Mouse (Mus musculus): ENCODE data around the gene Dnah10. TPM values are rescaled to one million over a fixed set of nuclear protein-coding genes. Genes with fewer than 3 reads are reported as not detected.
"Not testable (repeated sequence)": the region's sequence is repeated elsewhere in the genome, so short reads cannot be mapped to it uniquely, and the experiment has no call there.

Gene Dnah10
- polyA plus RNA-seq, 1 experiment from 2014 or later, result 0.11 TPM

- Histone ChIP-seq H3K9ac (replicated peaks) (no peak overlapping the region), H3K4me2 (replicated peaks) (no peak overlapping the region), H3K27me3 (no peaks in the 10 kb centered on the region), H3K4me3 (no peak overlapping the region), H3K4me1 (no peaks in the 10 kb centered on the region), H3K9me3 (no peaks in the 10 kb centered on the region), H3K36me3 (no peaks in the 10 kb centered on the region), H3K27ac (replicated peaks) (no peak overlapping the region)
- WGBS, result 71% methylated on average over 9 of the region's 9 CpGs
- ATAC-seq (replicated peaks), result no peak
These were observed 26.8 kb downstream of the Dnah10 start for GRCm38 (mm10) chr5:124751656-124752055.

- Histone ChIP-seq H3K27me3 (no peaks in the 10 kb centered on the region), H3K9me3 (no peaks in the 10 kb centered on the region), H3K4me1 (no peaks in the 10 kb centered on the region), H3K4me3 (no peak overlapping the region), H3K4me2 (replicated peaks) (no peak overlapping the region), H3K36me3 (no peaks in the 10 kb centered on the region), H3K9ac (replicated peaks) (no peak overlapping the region), H3K27ac (replicated peaks) (no peak overlapping the region)
- WGBS, result 66% methylated on average over 18 of the region's 18 CpGs
- no peak for ATAC-seq (replicated peaks)
These were observed 36.1 kb downstream of the Dnah10 start for GRCm38 (mm10) chr5:124761011-124761410.

DNA sequence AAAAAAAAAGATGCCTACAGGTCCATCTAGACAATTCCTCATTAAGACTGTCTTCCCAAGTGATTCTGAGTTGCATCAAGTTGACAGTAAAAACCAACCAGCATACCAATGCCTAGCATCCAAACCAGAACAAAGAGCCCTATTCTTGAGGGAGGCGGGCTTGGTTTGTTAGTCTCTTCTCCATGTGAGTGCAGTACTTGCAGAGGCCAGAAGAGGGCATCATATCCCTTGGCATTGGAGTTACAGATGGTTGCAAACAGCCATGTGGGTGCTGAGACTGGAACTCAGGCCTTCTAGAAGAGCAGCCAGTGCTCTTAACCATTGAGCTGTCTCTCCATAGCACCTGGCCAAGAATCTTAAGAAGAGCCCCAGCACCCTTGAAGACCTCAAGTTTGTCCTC lies 36.9 kb downstream of the Dnah10 start:
- no peak for ATAC-seq (replicated peaks)
- Histone ChIP-seq H3K27ac (replicated peaks) (no peak overlapping the region), H3K4me1 (no peaks in the 10 kb centered on the region), H3K9me3 (no peaks in the 10 kb centered on the region), H3K27me3 (no peaks in the 10 kb centered on the region), H3K4me2 (replicated peaks) (no peak overlapping the region), H3K9ac (replicated peaks) (no peak overlapping the region), H3K4me3 (no peak overlapping the region), H3K36me3 (no peaks in the 10 kb centered on the region)
- 86% methylated on average over 1 of the region's 1 CpGs for WGBS

- Histone ChIP-seq H3K4me1 (no peaks in the 10 kb centered on the region), H3K4me2 (replicated peaks) (no peak overlapping the region), H3K4me3 (no peak overlapping the region), H3K9ac (replicated peaks) (no peak overlapping the region), H3K36me3 (no peaks in the 10 kb centered on the region), H3K9me3 (no peaks in the 10 kb centered on the region), H3K27me3 (no peaks in the 10 kb centered on the region), H3K27ac (replicated peaks) (no peak overlapping the region)
- no peak for ATAC-seq (replicated peaks)
- WGBS, result 85% methylated on average over 3 of the region's 3 CpGs
These were observed 49.7 kb downstream of the Dnah10 start for GRCm38 (mm10) chr5:124774552-124774951.

DNA sequence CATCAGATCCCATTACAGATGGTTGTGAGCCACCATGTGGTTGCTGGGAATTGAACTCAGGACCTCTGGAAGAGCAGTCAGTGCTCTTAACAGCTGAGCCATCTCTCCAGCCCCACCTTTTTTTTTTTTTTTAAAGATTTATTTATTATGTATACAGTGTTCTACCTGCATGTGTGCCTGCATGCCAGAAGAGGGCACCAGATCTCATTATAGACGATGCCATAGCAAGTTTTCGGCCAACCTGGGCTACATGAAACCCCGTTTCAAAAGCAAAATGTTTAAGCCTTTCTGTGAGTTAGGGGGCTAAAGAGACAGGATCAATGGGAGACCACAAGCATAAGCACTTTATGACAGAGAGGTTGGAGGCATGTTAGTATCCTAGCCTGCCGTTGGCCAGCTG lies 51.4 kb downstream of the Dnah10 start:
- H3K36me3 ChIP-seq; H3K4me2 ChIP-seq (replicated peaks); H3K4me3 ChIP-seq; H3K9me3 ChIP-seq; ATAC-seq (replicated peaks); H3K4me1 ChIP-seq; H3K27ac ChIP-seq (replicated peaks); H3K9ac ChIP-seq (replicated peaks); H3K27me3 ChIP-seq: not testable (repeated sequence)
- 87% methylated on average over 4 of the region's 4 CpGs for WGBS

- Histone ChIP-seq H3K4me2 (replicated peaks) (no peak overlapping the region), H3K4me3 (no peak overlapping the region), H3K9ac (replicated peaks) (no peak overlapping the region), H3K4me1 (no peaks in the 10 kb centered on the region), H3K36me3 (no peaks in the 10 kb centered on the region), H3K27ac (replicated peaks) (no peak overlapping the region), H3K9me3 (no peaks in the 10 kb centered on the region), H3K27me3 (no peaks in the 10 kb centered on the region)
- WGBS, result 63% methylated on average over 6 of the region's 6 CpGs
- ATAC-seq (replicated peaks), result no peak
These were observed 52.4 kb downstream of the Dnah10 start for GRCm38 (mm10) chr5:124777178-124777709.

- Histone ChIP-seq H3K9me3 (no peaks in the 10 kb centered on the region), H3K4me3 (no peak overlapping the region), H3K27me3 (no peaks in the 10 kb centered on the region), H3K9ac (replicated peaks) (no peak overlapping the region), H3K36me3 (no peaks in the 10 kb centered on the region), H3K4me1 (no peaks in the 10 kb centered on the region), H3K27ac (replicated peaks) (no peak overlapping the region), H3K4me2 (replicated peaks) (no peak overlapping the region)
- 96% methylated on average over 7 of the region's 7 CpGs for WGBS
- ATAC-seq (replicated peaks), result no peak
These were observed 55.0 kb downstream of the Dnah10 start for GRCm38 (mm10) chr5:124779926-124780325.

DNA sequence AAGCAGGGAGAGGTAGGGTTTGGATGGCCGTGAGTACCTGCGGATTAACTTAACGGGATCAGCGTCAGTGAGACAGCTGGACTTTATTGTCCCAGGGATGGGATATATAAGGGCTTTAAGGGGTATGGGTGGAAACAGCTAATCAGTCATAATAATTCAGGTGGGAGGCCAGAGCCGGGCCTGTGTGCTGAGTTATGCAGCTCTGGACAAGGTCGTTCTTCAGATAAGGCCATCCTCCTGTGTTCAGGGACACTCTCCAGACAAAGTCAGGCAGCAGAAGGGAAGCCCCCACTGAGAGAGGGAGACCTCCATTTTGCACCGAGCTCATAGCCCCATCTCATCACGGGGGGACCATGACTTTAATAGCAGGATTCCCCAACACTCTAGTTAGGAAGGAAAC lies 56.8 kb downstream of the Dnah10 start:
- Histone ChIP-seq H3K4me2 (replicated peaks) (no peak overlapping the region), H3K9me3 (no peaks in the 10 kb centered on the region), H3K27me3 (no peaks in the 10 kb centered on the region), H3K4me3 (no peak overlapping the region), H3K9ac (replicated peaks) (no peak overlapping the region), H3K36me3 (no peaks in the 10 kb centered on the region), H3K4me1 (no peaks in the 10 kb centered on the region), H3K27ac (replicated peaks) (no peak overlapping the region)
- 80% methylated on average over 8 of the region's 8 CpGs for WGBS
- no peak for ATAC-seq (replicated peaks)

- Histone ChIP-seq H3K4me3 (no peak overlapping the region), H3K36me3 (no peaks in the 10 kb centered on the region), H3K4me1 (no peaks in the 10 kb centered on the region), H3K4me2 (replicated peaks) (no peak overlapping the region), H3K27ac (replicated peaks) (no peak overlapping the region), H3K9me3 (no peaks in the 10 kb centered on the region), H3K27me3 (no peaks in the 10 kb centered on the region), H3K9ac (replicated peaks) (no peak overlapping the region)
- 82% methylated on average over 7 of the region's 7 CpGs for WGBS
- no peak for ATAC-seq (replicated peaks)
These were observed 60.8 kb downstream of the Dnah10 start for GRCm38 (mm10) chr5:124785650-124786049.

GRCm38 (mm10) chr5:124792112-124792511 lies 67.2 kb downstream of the Dnah10 start:
- Histone ChIP-seq H3K27ac (replicated peaks) (no peak overlapping the region), H3K9ac (replicated peaks) (no peak overlapping the region), H3K4me1 (no peaks in the 10 kb centered on the region), H3K27me3 (no peaks in the 10 kb centered on the region), H3K36me3 (no peaks in the 10 kb centered on the region), H3K9me3 (no peaks in the 10 kb centered on the region), H3K4me3 (no peak overlapping the region), H3K4me2 (replicated peaks) (no peak overlapping the region)
- ATAC-seq (replicated peaks), result no peak
- 93% methylated on average over 7 of the region's 7 CpGs for WGBS

DNA sequence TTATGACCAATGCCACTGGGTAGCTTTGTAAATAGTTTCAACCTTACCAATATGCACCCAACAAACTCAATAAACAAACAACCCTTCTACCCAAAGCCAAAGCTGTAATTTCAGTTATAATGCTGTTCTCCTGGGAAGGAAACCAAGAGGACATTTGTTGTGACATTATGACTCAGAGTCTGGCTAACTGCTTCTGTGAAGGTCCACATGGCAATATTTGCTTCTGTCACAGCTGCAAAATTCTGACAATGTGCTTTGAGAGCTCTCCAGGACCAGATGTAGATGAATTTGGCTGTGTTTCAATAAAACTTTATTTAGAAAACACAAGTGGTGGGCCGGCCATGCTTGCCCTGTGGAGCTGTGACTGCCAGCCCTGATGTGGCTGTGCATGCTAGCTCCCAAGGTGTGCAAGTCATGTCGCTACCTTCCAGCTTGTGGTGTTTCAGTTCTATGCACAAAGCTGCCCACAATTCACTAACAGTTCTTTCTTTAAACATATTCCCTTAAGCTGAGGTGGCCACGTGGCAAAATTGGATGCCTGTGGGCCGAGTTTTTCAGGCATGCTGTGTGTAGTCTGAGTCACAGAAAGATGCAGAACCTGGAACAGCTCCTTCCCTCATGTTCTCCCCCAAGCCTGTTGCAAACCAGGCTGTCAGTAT lies 85.0 kb downstream of the Dnah10 start:
- 89% methylated on average over 4 of the region's 4 CpGs for WGBS

GRCm38 (mm10) chr5:124812466-124812865 lies 87.6 kb downstream of the Dnah10 start:
- no peaks in the 10 kb centered on the region for H3K9me3 ChIP-seq
- no peak overlapping the region for H3K27ac ChIP-seq (replicated peaks)
- H3K4me3 ChIP-seq, result no peak overlapping the region
- H3K9ac ChIP-seq (replicated peaks), result no peak overlapping the region
- no peaks in the 10 kb centered on the region for H3K27me3 ChIP-seq
- ATAC-seq (replicated peaks), result no peak
- WGBS, result 92% methylated on average over 12 of the region's 12 CpGs
- H3K4me1 ChIP-seq, result no peaks in the 10 kb centered on the region
- H3K36me3 ChIP-seq, result no peaks in the 10 kb centered on the region
- H3K4me2 ChIP-seq (replicated peaks), result no peak overlapping the region

More for the DNA sequence above, 85.0 kb downstream of the Dnah10 start:
- Histone ChIP-seq H3K4me2 (replicated peaks) (no peak overlapping the region), H3K9ac (replicated peaks) (no peak overlapping the region), H3K36me3 (no peaks in the 10 kb centered on the region), H3K4me1 (no peaks in the 10 kb centered on the region), H3K9me3 (no peaks in the 10 kb centered on the region), H3K27me3 (no peaks in the 10 kb centered on the region), H3K4me3 (no peak overlapping the region), H3K27ac (replicated peaks) (no peak overlapping the region)
- ATAC-seq (replicated peaks), result no peak

- Histone ChIP-seq H3K4me3 (no peak overlapping the region), H3K27me3 (no peaks in the 10 kb centered on the region), H3K27ac (replicated peaks) (no peak overlapping the region), H3K4me2 (replicated peaks) (no peak overlapping the region), H3K4me1 (no peaks in the 10 kb centered on the region), H3K9ac (replicated peaks) (no peak overlapping the region), H3K9me3 (no peaks in the 10 kb centered on the region), H3K36me3 (no peaks in the 10 kb centered on the region)
- 81% methylated on average over 5 of the region's 5 CpGs for WGBS
- ATAC-seq (replicated peaks), result no peak
These were observed 89.9 kb downstream of the Dnah10 start for GRCm38 (mm10) chr5:124814797-124815196.
